Mouse (Mus musculus) myocyte (in vitro differentiated cells): ENCODE measurements around the gene Golt1a.

ENCODE experiments used
- CEBPB ChIP-seq: IDR thresholded peaks from 2 replicates; pipeline ENCODE4 v1.6.1; 2011; ENCODE audit warnings: mild to moderate bottlenecking, moderate library complexity; ENCODE audit not compliant: poor library complexity, insufficient read depth, severe bottlenecking
- E2F4 ChIP-seq: IDR thresholded peaks from one replicate; pipeline ENCODE4 v1.6.1; 2011; ENCODE audit warnings: mild to moderate bottlenecking, control low read depth, moderate library complexity; ENCODE audit not compliant: insufficient read depth
- MAX ChIP-seq: IDR thresholded peaks from one replicate; pipeline ENCODE4 v1.6.1; 2011; ENCODE audit warnings: low read depth, mild to moderate bottlenecking, control low read depth
- MYOD1 ChIP-seq, 3 experiments: IDR thresholded peaks; one replicate each; pipeline ENCODE4 v1.6.1; 2011; ENCODE audit warnings: control low read depth in 2 of 3, low read depth in 2 of 3, mild to moderate bottlenecking in 2 of 3, moderate library complexity in 1 of 3; ENCODE audit not compliant: insufficient read length in 2 of 3, control insufficient read depth in 1 of 3
- MYOG ChIP-seq, 3 experiments: IDR thresholded peaks; one replicate each; pipeline ENCODE4 v1.6.1; 2011; ENCODE audit warnings: control low read depth in 2 of 3, low read depth in 2 of 3, mild to moderate bottlenecking in 2 of 3; ENCODE audit not compliant: insufficient read length in 2 of 3, control insufficient read depth in 1 of 3, insufficient read depth in 1 of 3
- POLR2A ChIP-seq: IDR thresholded peaks from one replicate; pipeline ENCODE4 v1.6.1; 2011; ENCODE audit warnings: low read depth, mild to moderate bottlenecking, control low read depth, moderate library complexity; ENCODE audit not compliant: insufficient read length
- POLR2AphosphoS2 ChIP-seq: IDR thresholded peaks from one replicate; pipeline ENCODE4 v1.6.1; 2011; ENCODE audit warnings: low read depth, control low read depth; ENCODE audit not compliant: insufficient read length
- REST ChIP-seq: IDR thresholded peaks from one replicate; pipeline ENCODE4 v1.6.1; 2011; ENCODE audit warnings: mild to moderate bottlenecking, control low read depth, moderate library complexity; ENCODE audit not compliant: insufficient read depth, insufficient read length
- SRF ChIP-seq: IDR thresholded peaks from one replicate; pipeline ENCODE4 v1.6.1; 2011; ENCODE audit warnings: low read depth; ENCODE audit not compliant: control insufficient read depth, insufficient read length
- TCF12 ChIP-seq: IDR thresholded peaks from one replicate; pipeline ENCODE4 v1.6.1; 2011; ENCODE audit warnings: mild to moderate bottlenecking, control low read depth; ENCODE audit not compliant: poor library complexity, insufficient read depth, severe bottlenecking
- TCF3 ChIP-seq: IDR thresholded peaks from one replicate; pipeline ENCODE4 v1.6.1; 2011; ENCODE audit warnings: low read depth, control low read depth; ENCODE audit not compliant: insufficient read length
- USF1 ChIP-seq: IDR thresholded peaks from one replicate; pipeline ENCODE4 v1.6.1; 2011; ENCODE audit warnings: low read depth, mild to moderate bottlenecking, control low read depth, moderate library complexity

GRCm38 (mm10) chr1:133274163-133274562 is 35.4 kb upstream of the Golt1a start:
- TF ChIP-seq SRF = no peak
- TF ChIP-seq POLR2A = no peak
- no peak for TF ChIP-seq CEBPB
- no peak for TF ChIP-seq MYOD1 (IDR thresholded peaks at IDR 0.05; ENCODE audit: control insufficient read depth in 1 of 3, insufficient read length in 2 of 3, low read depth in 2 of 3)
- TF ChIP-seq USF1 = no peak
- no peak for TF ChIP-seq TCF3
- no peak for TF ChIP-seq E2F4
- no peak for TF ChIP-seq MYOG (IDR thresholded peaks at IDR 0.05; ENCODE audit: control insufficient read depth in 1 of 3, insufficient read depth in 1 of 3, insufficient read length in 2 of 3, low read depth in 2 of 3)
- no peak for TF ChIP-seq MAX
- no peak for TF ChIP-seq POLR2AphosphoS2
- TF ChIP-seq TCF12 = no peak
- TF ChIP-seq REST = no peak
